Mouse (Mus musculus): ENCODE data around the gene Med17.

DNA sequence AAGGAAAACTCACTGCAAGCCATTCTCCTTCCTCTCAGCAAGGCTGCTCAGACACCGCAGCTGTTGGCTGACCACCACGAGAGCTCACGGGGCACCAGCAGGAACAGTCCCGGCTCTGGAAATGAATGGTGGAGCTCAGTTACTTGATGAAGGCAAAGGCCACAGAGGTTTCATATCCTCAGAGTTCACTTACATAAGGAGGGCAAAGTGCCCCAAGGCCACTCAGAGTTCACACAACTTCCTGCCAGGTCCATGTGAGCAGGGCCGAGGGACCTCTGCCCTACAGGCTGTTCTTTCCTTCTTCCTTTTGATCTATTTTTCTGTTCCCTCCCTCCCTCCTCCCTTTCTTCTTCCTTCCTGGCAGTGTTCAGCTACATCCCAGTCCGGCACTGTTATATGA is 21.7 kb upstream of the Med17 start:
- TF ChIP-seq TAL1 (IDR thresholded peaks at IDR 0.05; ENCODE audit: low read length) = no peak
- TF ChIP-seq GATA1 (IDR thresholded peaks at IDR 0.05; ENCODE audit: low read length) = no peak

Data from erythroblast, embryonic 14.5 days (primary cell).